30 mouse cellular contexts compared by ENCODE assay signal in the genomic region with DNA sequence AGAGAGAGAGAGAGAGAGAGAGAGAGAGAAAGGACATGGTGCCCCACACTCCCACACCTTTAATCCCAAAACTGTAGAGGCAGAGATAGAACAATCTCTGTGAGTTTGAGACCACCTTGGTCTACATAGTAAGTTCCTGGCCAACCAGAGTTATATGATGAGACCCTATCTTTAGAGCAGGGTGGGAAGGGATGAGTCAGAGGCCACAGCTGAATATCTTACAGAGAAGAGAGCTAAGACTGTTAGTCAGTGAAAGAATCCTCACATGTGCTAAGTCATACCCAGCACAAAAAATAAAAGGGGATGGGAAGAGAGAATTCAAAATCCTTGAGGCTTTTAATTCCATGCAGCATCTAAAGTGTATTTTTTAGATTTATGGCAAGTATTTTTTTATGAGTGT. TPM values are rescaled to one million over a fixed set of nuclear protein-coding genes. Genes with fewer than 3 reads are reported as not detected.
DNase-seq lines count a peak whose midpoint lies in the region; ATAC-seq and TF ChIP-seq lines count a peak whose summit lies in the region.
"Had no signal": no experiment of that assay in that cellular context is flagged by ENCODE, and none has a peak within 500 bp of the region (broad histone marks: within the 10 kb centered on the region; RNA-seq: fewer than 3 reads in every experiment).

No protein-coding gene starts in this region.

- H3K27me3 ChIP-seq in myocyte (ENCODE audit: control insufficient read depth, insufficient read depth, insufficient read length), result no peaks in the 10 kb centered on the region
- H3K27me3 ChIP-seq in stomach, postnatal 0 days (ENCODE audit: control insufficient read depth, insufficient read depth, low read length), result no peaks in the 10 kb centered on the region
- H3K27me3 ChIP-seq: CH12.LX; embryonic facial prominence, embryonic 13.5 days; embryonic facial prominence, embryonic 15.5 days; forebrain, embryonic 13.5 days; forebrain, embryonic 15.5 days; Patski had no signal

- H3K4me1 ChIP-seq in stomach, postnatal 0 days (replicated peaks; ENCODE audit: control insufficient read depth, insufficient read depth), result no peaks in the 10 kb centered on the region
- H3K4me1 ChIP-seq: forebrain, embryonic 13.5 days; forebrain, embryonic 15.5 days had no signal

- no peak for TF ChIP-seq POLR2A in myocyte (IDR thresholded peaks at IDR 0.05; ENCODE audit: insufficient read length, low read depth)

- no peak overlapping the region for H3K27ac ChIP-seq in stomach, postnatal 0 days (replicated peaks)
- H3K27ac ChIP-seq: embryonic facial prominence, embryonic 13.5 days; embryonic facial prominence, embryonic 15.5 days; forebrain, embryonic 13.5 days; forebrain, embryonic 15.5 days had no signal

- DNase-seq in frontal cortex, postnatal 25 days (ENCODE audit: low spot score in 2 of 2), result no peak
- DNase-seq in brain, adult 2 months (ENCODE audit: low read depth, low spot score), result peak; percentile 42
- no peak for DNase-seq in layer of hippocampus, postnatal 36 days
- DNase-seq in stomach, postnatal 0 days (ENCODE audit: low spot score), result no peak
- DNase-seq: adrenal gland, adult 8-10 months; adrenal gland, postnatal 14 days; adrenal gland, postnatal 36 days; B cell, adult 2 months; cerebellum, adult 11 months; cerebellum, adult 18-20 months; cerebellum, adult 8-10 months; cerebellum, adult 9-11 months; cerebellum, postnatal 14 days; cerebellum, postnatal 36 days; embryo, embryonic 11 days; forebrain, postnatal 0 days had no signal

- H3K36me3 ChIP-seq in myocyte (ENCODE audit: control insufficient read depth, insufficient read depth), result no peaks in the 10 kb centered on the region
- H3K36me3 ChIP-seq in stomach, postnatal 0 days (ENCODE audit: control insufficient read depth, insufficient read depth, low read length), result no peaks in the 10 kb centered on the region
- H3K36me3 ChIP-seq: embryonic facial prominence, embryonic 13.5 days; embryonic facial prominence, embryonic 15.5 days; forebrain, embryonic 15.5 days; G1E had no signal

- H3ac ChIP-seq in myocyte (ENCODE audit: control insufficient read depth, insufficient read length), result no peak overlapping the region

- TF ChIP-seq EP300 in stomach, postnatal 0 days (optimal IDR thresholded peaks at IDR 0.05), result no peak

- no peak for TF ChIP-seq CTCF in stomach, postnatal 0 days (IDR thresholded peaks at IDR 0.05; ENCODE audit: low read depth)

- peak; percentile 41; the same call in 1 of the 2 replicates for ATAC-seq in frontal cortex, adult (ENCODE audit: low TSS enrichment)
- no peak for ATAC-seq in stomach, postnatal 0 days (ENCODE audit: low FRiP score, low TSS enrichment)
- ATAC-seq: activated CD4-positive, CD25-positive, alpha-beta regulatory T cell, adult 4 months; CD4-positive, CD25-positive, alpha-beta regulatory T cell, adult 4 months; forebrain, embryonic 13.5 days; forebrain, embryonic 15.5 days; forebrain, postnatal 0 days; Patski had no signal

- no peak overlapping the region for H3K9ac ChIP-seq in stomach, postnatal 0 days (ENCODE audit: low read length)
- H3K9ac ChIP-seq: embryonic facial prominence, embryonic 13.5 days; embryonic facial prominence, embryonic 15.5 days; forebrain, embryonic 13.5 days; forebrain, embryonic 15.5 days; forebrain, postnatal 0 days had no signal

- peak overlapping the region; percentile 1 for H3K4me2 ChIP-seq in myocyte (ENCODE audit: low read depth)
- H3K4me2 ChIP-seq in stomach, postnatal 0 days (replicated peaks; ENCODE audit: low read depth), result no peak overlapping the region
- H3K4me2 ChIP-seq: embryonic facial prominence, embryonic 13.5 days; embryonic facial prominence, embryonic 15.5 days; forebrain, embryonic 13.5 days; forebrain, embryonic 15.5 days had no signal

- no peaks in the 10 kb centered on the region for H3K79me2 ChIP-seq in myocyte (ENCODE audit: control insufficient read depth, insufficient read depth)

- no peak overlapping the region for H3K4me3 ChIP-seq in myocyte
- H3K4me3 ChIP-seq in stomach, postnatal 0 days (ENCODE audit: low read depth, low read length), result no peak overlapping the region
- H3K4me3 ChIP-seq: embryonic facial prominence, embryonic 13.5 days; embryonic facial prominence, embryonic 15.5 days; forebrain, embryonic 13.5 days; forebrain, embryonic 15.5 days had no signal

- no peaks in the 10 kb centered on the region for H3K9me3 ChIP-seq in stomach, postnatal 0 days (ENCODE audit: control insufficient read depth, low read length)
- H3K9me3 ChIP-seq: embryonic facial prominence, embryonic 13.5 days; embryonic facial prominence, embryonic 15.5 days; forebrain, embryonic 13.5 days; forebrain, embryonic 15.5 days; G1E had no signal

TF ChIP-seq in myocyte, 11 proteins besides CTCF, POLR2A, EP300 and RAD21:
- TF ChIP-seq POLR2AphosphoS2 (IDR thresholded peaks at IDR 0.05; ENCODE audit: insufficient read length, low read depth) (no peak), SRF (IDR thresholded peaks at IDR 0.05; ENCODE audit: control insufficient read depth, insufficient read length, low read depth) (no peak), REST (IDR thresholded peaks at IDR 0.05; ENCODE audit: insufficient read depth, insufficient read length) (no peak), MYOD1 (IDR thresholded peaks at IDR 0.05; ENCODE audit: control insufficient read depth in 1 of 3, insufficient read length in 2 of 3, low read depth in 2 of 3) (peak in 1 of 3 experiments; percentile 13), TCF12 (IDR thresholded peaks at IDR 0.05; ENCODE audit: insufficient read depth, poor library complexity, severe bottlenecking) (no peak), TCF3 (IDR thresholded peaks at IDR 0.05; ENCODE audit: insufficient read length, low read depth) (no peak), MAX (IDR thresholded peaks at IDR 0.05; ENCODE audit: low read depth) (no peak)

RNA-seq across cellular contexts. Expression of gene Dnajb6, which starts 23.9 kb away (rescaled TPM):
- 75.2 TPM for polyA plus RNA-seq in myocyte (2012; fragmentation: generic; extraction: Trizol)
- 100 to 1,000 TPM; 173 to 183 TPM for total RNA-seq in layer of hippocampus, postnatal 36 days (2021)
- 144 and 148 TPM in 2 replicates for polyA plus RNA-seq in stomach, postnatal 0 days (2015; fragmentation: Nextera tagmentation; extraction: Ambion mirVana)

RNA-seq across cellular contexts. Expression of gene Gm5129, which starts 24.1 kb away (rescaled TPM):
- 0.40 TPM for polyA plus RNA-seq in myocyte (2012; fragmentation: generic; extraction: Trizol)
- 1 to 10 TPM in 1 of 2 experiments, not detected in 1; 1.6 TPM for total RNA-seq in layer of hippocampus, postnatal 36 days (2021)
- not detected in 2 replicates for polyA plus RNA-seq in stomach, postnatal 0 days (2015; fragmentation: Nextera tagmentation; extraction: Ambion mirVana)
- total RNA-seq: adrenal gland, postnatal 14 days; forebrain, postnatal 0 days had no signal
- polyA plus RNA-seq: activated CD4-positive, CD25-positive, alpha-beta regulatory T cell, adult 4 months; embryonic facial prominence, embryonic 11.5 days; embryonic facial prominence, embryonic 13.5 days; embryonic facial prominence, embryonic 15.5 days; forebrain, embryonic 11.5 days; forebrain, embryonic 13.5 days; forebrain, embryonic 15.5 days; forebrain, postnatal 0 days; frontal cortex, adult 2 months; Patski had no signal
